Mouse (Mus musculus) thymus, adult 2 months (tissue): ENCODE data around the gene Mex3b.

Experiments used
- CTCF ChIP-seq: fragments of 200-500 bp; IDR thresholded peaks from 2 replicates; pipeline ENCODE4 v1.5.1; 2012; ENCODE audit warnings: mild to moderate bottlenecking, control low read depth, low read length, moderate library complexity, borderline replicate concordance; ENCODE audit not compliant: control insufficient read depth, poor library complexity, insufficient read depth; ENCODE audit errors: extremely low read depth
- POLR2A ChIP-seq: fragments of 200-500 bp; IDR thresholded peaks from 2 replicates; pipeline ENCODE4 v1.6.1; 2012; ENCODE audit warnings: mild to moderate bottlenecking, low read length, control low read depth, moderate library complexity; ENCODE audit not compliant: control insufficient read depth, poor library complexity, insufficient read depth; ENCODE audit errors: extremely low read depth

DNA sequence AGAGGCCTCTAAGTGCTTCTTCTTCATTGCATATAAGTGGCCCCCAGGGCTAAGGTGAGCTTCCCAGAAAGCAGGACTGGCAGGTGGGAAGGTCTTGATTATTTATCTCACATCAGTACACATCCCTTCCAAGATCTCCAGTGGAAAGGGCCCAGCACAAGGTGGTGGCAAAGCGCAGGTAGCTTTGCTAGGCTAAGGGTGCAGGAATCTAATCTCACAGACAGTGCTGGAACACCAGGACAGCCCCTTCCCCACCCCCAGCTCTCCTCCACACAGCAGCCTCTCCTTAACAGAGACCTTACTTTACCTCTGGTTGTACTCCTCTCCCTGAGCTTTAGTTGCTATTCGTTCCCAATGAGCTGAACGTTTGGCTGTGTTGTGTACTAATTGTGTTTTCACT is 45.6 kb upstream of the Mex3b start:
- TF ChIP-seq POLR2A (no peak), CTCF (no peak)
